Mouse (Mus musculus) brain, embryonic 14.5 days (tissue): ENCODE results near the gene Fars2. TPM values are rescaled to one million over a fixed set of nuclear protein-coding genes. Genes with fewer than 3 reads are reported as not detected.

ENCODE experiments used
- DNase-seq: peaks from one replicate; pipeline ENCODE4 v3.0.0-alpha.2; 2011; ENCODE audit warnings: low read depth
- CTCF ChIP-seq: fragments of 200-500 bp; IDR thresholded peaks from 2 replicates; pipeline ENCODE4 v1.5.1; 2012; ENCODE audit warnings: inconsistent platforms, mild to moderate bottlenecking, moderate library complexity, borderline replicate concordance; ENCODE audit not compliant: insufficient read depth, insufficient read length; ENCODE audit errors: extremely low read depth
- POLR2A ChIP-seq: fragments of 200-500 bp; IDR thresholded peaks from 2 replicates; pipeline ENCODE4 v1.6.1; 2012; ENCODE audit warnings: mild to moderate bottlenecking, inconsistent platforms, borderline replicate concordance; ENCODE audit not compliant: poor library complexity, insufficient read depth, insufficient read length, severe bottlenecking; ENCODE audit errors: extremely low read depth
- polyA plus RNA-seq: library from polyadenylated mRNA; depleted of rRNA; stranded (reverse); fragments of >200 nt; gene quantifications from 2 replicates; pipeline ENCODE4 v1.2.3, GENCODE M21; 2012

Fars2 gene
- polyA plus RNA-seq, 1 experiment = 28.9 TPM

GRCm38 (mm10) chr13:36707088-36707690 is 590.0 kb downstream of the Fars2 start:
- peak; percentile 23 for DNase-seq

DNA sequence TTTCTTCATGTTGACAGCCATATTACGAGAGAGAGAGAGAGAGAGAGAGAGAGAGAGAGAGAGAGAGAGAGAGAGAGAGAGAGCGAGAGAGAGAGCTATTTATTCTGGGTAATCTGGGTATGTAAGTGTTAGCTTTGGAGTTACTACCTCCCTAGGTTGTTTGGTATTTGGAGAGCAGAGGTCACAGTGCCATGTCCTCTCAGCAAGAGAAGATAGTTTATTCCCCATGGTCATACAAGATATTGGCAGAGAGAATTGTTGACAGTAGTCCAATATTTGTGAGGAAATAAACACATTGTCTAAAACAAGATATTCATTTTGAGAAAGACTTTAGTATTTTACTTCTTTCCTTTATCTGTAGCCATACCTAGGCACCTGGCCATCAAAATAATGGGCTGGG is 596.9 kb downstream of the Fars2 start:
- TF ChIP-seq POLR2A (no peak), CTCF (no peak)
- DNase-seq = no peak

More at GRCm38 (mm10) chr13:36707088-36707690, 590.0 kb downstream of the Fars2 start:
- TF ChIP-seq POLR2A (no peak), CTCF (no peak)

DNA sequence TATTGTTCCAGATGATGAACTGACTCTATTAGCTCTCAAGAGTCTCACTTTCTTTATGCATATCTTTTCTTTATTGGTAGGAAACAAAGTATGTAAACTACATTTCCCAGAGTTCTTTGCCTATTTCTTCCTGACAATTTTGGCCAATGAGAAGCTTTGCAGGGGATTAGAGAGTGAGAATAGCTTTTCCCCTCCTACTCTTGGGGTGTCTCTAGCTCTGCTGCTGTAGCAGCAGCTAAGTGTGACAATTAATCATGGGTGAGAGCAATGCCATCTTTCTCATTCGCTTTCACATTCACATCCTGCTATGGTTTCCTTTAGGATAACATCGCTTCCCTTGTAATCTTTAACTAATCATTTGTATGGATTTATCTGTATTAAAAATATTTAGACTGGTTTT is 599.5 kb downstream of the Fars2 start:
- peak; percentile 79 for DNase-seq
- TF ChIP-seq CTCF (no peak), POLR2A (no peak)

GRCm38 (mm10) chr13:36717376-36717775 is 600.2 kb downstream of the Fars2 start:
- TF ChIP-seq POLR2A (no peak), CTCF (no peak)
- peak; percentile 64 for DNase-seq

GRCm38 (mm10) chr13:36720297-36721017 is 603.2 kb downstream of the Fars2 start:
- DNase-seq = no peak

DNA sequence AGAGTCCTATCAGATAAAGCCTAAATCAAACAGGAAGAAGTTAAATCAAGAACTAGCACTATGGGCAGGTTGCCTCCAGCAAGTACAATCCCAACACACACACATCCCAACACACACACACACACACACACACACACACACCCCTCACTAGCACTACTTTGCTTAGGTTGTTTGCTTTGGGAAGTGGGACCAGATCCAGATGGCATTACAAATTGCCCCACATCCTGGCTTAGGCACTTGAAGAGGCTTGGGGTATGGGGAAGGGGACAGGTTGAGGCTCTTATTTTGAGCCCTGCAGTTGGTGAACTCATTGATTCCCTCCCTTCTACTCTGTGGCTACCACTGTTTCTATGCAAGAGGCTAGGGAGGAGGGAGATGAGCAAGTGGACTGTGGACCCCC is 605.1 kb downstream of the Fars2 start:
- no peak for DNase-seq

More at GRCm38 (mm10) chr13:36720297-36721017, 603.2 kb downstream of the Fars2 start:
- no peak for TF ChIP-seq CTCF
- no peak for TF ChIP-seq POLR2A

GRCm38 (mm10) chr13:36723726-36724300 is 606.6 kb downstream of the Fars2 start:
- DNase-seq = peak; percentile 56
- no peak for TF ChIP-seq POLR2A
- TF ChIP-seq CTCF = no peak

More for the DNA sequence above, 605.1 kb downstream of the Fars2 start:
- TF ChIP-seq CTCF = no peak
- TF ChIP-seq POLR2A = no peak

- DNase-seq = peak; percentile 95
- TF ChIP-seq POLR2A = no peak
- TF ChIP-seq CTCF = no peak
Observed at GRCm38 (mm10) chr13:36724533-36725470, 607.6 kb downstream of the Fars2 start.

- peak; percentile 59 for DNase-seq
- no peak for TF ChIP-seq CTCF
- no peak for TF ChIP-seq POLR2A
Observed at GRCm38 (mm10) chr13:36725881-36726280, 608.7 kb downstream of the Fars2 start.

DNA sequence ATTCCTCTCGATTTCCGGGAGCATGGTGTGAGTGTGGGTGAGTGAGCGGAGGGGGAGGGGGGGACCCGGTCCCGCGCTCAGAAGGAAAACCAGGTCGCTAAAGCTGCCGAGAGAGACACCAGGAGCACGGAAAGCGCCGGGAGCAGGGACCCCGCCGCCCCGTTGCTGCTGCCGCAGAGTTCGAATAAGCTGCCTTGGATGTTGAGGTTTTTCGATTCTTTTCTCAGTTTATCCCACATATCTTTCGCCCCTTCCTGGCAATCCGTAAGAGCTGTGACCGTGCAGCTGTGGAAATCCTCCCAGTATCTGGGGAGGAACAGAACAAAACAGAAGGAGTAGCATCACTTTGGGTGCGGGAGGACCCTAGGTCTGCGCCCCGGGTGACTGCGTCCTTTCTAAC is 609.3 kb downstream of the Fars2 start:
- TF ChIP-seq POLR2A (no peak), CTCF (no peak)
- DNase-seq = peak; percentile 69

DNA sequence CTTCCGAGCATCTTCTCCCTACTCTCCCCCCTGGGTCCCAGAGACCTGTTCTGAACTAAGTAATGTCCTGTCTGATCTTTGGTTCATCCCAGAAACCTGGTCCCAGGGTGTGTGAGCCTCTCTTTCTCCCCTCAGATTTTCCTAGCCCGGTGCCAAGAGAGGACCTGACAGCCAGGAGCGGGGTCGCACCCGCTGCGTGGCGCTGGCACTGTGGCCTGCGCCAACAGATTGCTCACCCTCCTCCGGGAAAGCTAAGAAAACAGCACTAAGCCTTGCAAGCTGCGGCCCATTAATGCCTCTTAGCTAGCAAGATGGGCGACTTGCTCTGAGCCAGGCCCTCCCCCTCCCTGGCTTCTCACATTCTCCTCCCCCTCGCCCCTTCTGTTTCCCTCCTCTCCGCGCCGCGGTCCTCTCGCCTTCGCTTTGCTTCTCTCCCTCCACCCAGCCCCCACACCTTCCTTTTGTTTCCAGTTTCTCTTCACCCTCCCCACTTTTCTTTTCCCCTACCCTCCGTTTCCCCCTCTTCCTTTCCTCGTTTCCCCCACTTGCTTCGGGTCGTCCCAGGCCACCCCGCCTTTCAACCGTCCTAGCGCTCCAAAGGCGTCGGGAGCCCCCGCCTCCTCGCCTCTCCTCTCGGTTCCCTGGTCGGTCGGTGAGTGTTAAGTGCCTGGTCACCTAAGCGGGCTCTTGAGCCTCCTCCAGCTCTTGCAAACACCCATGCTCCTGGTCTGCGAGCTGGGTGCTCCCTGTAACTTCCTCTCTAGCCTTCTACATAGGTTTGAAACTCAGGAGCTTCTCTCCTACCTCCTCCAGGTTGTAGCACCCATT is 610.0 kb downstream of the Fars2 start:
- peak; percentile 96 for DNase-seq
- peak; percentile 17; the same call in 1 of the 2 replicates for TF ChIP-seq POLR2A
- TF ChIP-seq CTCF = no peak
